Mouse (Mus musculus) midbrain, postnatal 0 days (tissue): ENCODE data around the gene Kcnh8. TPM values are rescaled to one million over a fixed set of nuclear protein-coding genes. Genes with fewer than 3 reads are reported as not detected.
A peak's percentile ranks its signal among the peaks of the same experiment; 100 is the strongest.

Experiments
- ATAC-seq: fragments of 200-750 bp; cut with Nextera tagmentation; 2 replicates; pipeline ENCODE4 v1.8.0; 2017; ENCODE audit warnings: moderate number of reproducible peaks, mild to moderate bottlenecking, moderate TSS enrichment, moderate library complexity; ENCODE audit not compliant: low FRiP score
- DNase-seq: peaks from one replicate; pipeline ENCODE4 v3.0.0-alpha.2; 2015; ENCODE audit warnings: low spot score
- H3K27ac ChIP-seq: fragments of 300-500 bp; sonication (generic); 2 replicates; pipeline ENCODE4 v1.5.1; 2014; ENCODE audit warnings: low read depth, mild to moderate bottlenecking, low read length, mixed read lengths
- H3K27me3 ChIP-seq: fragments of 300-500 bp; sonication (generic); 2 replicates; pipeline ENCODE4 v1.6.1; 2014; ENCODE audit warnings: low read length, control low read depth, mixed read lengths; ENCODE audit not compliant: insufficient read depth
- H3K36me3 ChIP-seq: fragments of 300-500 bp; sonication (generic); 2 replicates; pipeline ENCODE4 v1.6.1; 2014; ENCODE audit warnings: low read length, control low read depth, mixed read lengths; ENCODE audit not compliant: insufficient read depth
- H3K4me1 ChIP-seq: fragments of 300-500 bp; sonication (generic); 2 replicates; pipeline ENCODE4 v1.6.1; 2014; ENCODE audit warnings: mild to moderate bottlenecking, control low read depth, antibody characterized with exemption, low read length, mixed read lengths; ENCODE audit not compliant: insufficient read depth
- H3K4me2 ChIP-seq: fragments of 300-500 bp; sonication (generic); 2 replicates; pipeline ENCODE4 v1.6.1; 2014; ENCODE audit warnings: low read depth, mild to moderate bottlenecking, low read length, mixed read lengths; ENCODE audit not compliant: poor library complexity, severe bottlenecking
- H3K4me3 ChIP-seq: fragments of 300-500 bp; sonication (generic); 2 replicates; pipeline ENCODE4 v1.5.1; 2014; ENCODE audit warnings: low read depth, mild to moderate bottlenecking, low read length, moderate library complexity
- H3K9ac ChIP-seq: fragments of 300-500 bp; sonication (generic); replicated peaks from 2 replicates; pipeline ENCODE4 v1.6.1; 2014; ENCODE audit warnings: mild to moderate bottlenecking, low read length, moderate library complexity, mixed read lengths; ENCODE audit not compliant: poor library complexity, severe bottlenecking
- H3K9me3 ChIP-seq: fragments of 300-500 bp; sonication (generic); 2 replicates; pipeline ENCODE4 v1.6.1; 2016; ENCODE audit warnings: low read length, control low read depth
- CTCF ChIP-seq: IDR thresholded peaks from 2 replicates; pipeline ENCODE4 v1.5.1; 2016; ENCODE audit warnings: antibody characterized with exemption, mild to moderate bottlenecking
- WGBS: fragments of 180-500 bp; shearing (Covaris S2); extraction: QIAGEN DNeasy Blood & Tissue Kit; methylation state at CpG from one replicate; pipeline ENCODE4 v1.1.7; 2014; 5-methylcytosine and 5-hydroxymethylcytosine counted together
- polyA plus RNA-seq: library from polyadenylated mRNA; unstranded; fragments of >200 nt; fragmentation: Nextera tagmentation; extraction: Ambion mirVana; gene quantifications from 2 replicates; pipeline ENCODE4 v1.2.1, GENCODE M21; 2015
- total RNA-seq: library from RNA; depleted of rRNA; stranded (reverse); fragments of >200 nt; gene quantifications from 2 replicates; pipeline ENCODE4 v1.2.3, GENCODE M21; 2014

The Kcnh8 gene
- total and polyA plus RNA-seq, 2 experiments from 2014 or later, result 2.8 to 7.9 TPM

- ATAC-seq (no peak), DNase-seq (no peak)
- H3K4me3 ChIP-seq, result no peak overlapping the region
- H3K4me2 ChIP-seq, result no peak overlapping the region
- no peak overlapping the region for H3K27ac ChIP-seq
- no peaks in the 10 kb centered on the region for H3K4me1 ChIP-seq
- no peaks in the 10 kb centered on the region for H3K9me3 ChIP-seq
- H3K27me3 ChIP-seq, result no peaks in the 10 kb centered on the region
- no peak overlapping the region for H3K9ac ChIP-seq
- TF ChIP-seq CTCF, result no peak
- 79% methylated on average over 5 of the region's 5 CpGs for WGBS
- no peaks in the 10 kb centered on the region for H3K36me3 ChIP-seq
Observed at GRCm38 (mm10) chr17:52591503-52592194, 10.9 kb upstream of the Kcnh8 start.

GRCm38 (mm10) chr17:52599141-52599540, 3.4 kb upstream of the Kcnh8 start:
- H3K36me3 ChIP-seq, result no peaks in the 10 kb centered on the region
- WGBS, result 79% methylated on average over 3 of the region's 3 CpGs
- no peak overlapping the region for H3K27ac ChIP-seq
- no peaks in the 10 kb centered on the region for H3K27me3 ChIP-seq
- no peak overlapping the region for H3K9ac ChIP-seq
- DNase-seq, result no peak
- H3K9me3 ChIP-seq, result no peaks in the 10 kb centered on the region
- no peak overlapping the region for H3K4me2 ChIP-seq
- ATAC-seq, result no peak
- H3K4me3 ChIP-seq, result no peak overlapping the region
- H3K4me1 ChIP-seq, result no peaks in the 10 kb centered on the region; the same call in 1 of the 2 replicates
- TF ChIP-seq CTCF, result no peak

- Histone ChIP-seq H3K36me3 (no peaks in the 10 kb centered on the region), H3K9me3 (no peaks in the 10 kb centered on the region), H3K27me3 (no peaks in the 10 kb centered on the region), H3K4me1 (no peaks in the 10 kb centered on the region; the same call in 1 of the 2 replicates), H3K4me2 (peak overlapping the region; percentile 95), H3K9ac (peak overlapping the region; percentile 87), H3K27ac (peak overlapping the region; percentile 93), H3K4me3 (peak overlapping the region; percentile 77)
- DNase-seq (peak; percentile 92), ATAC-seq (peak; percentile 92)
- under 1% methylated on average over 22 of the region's 22 CpGs for WGBS
- no peak for TF ChIP-seq CTCF
Observed at GRCm38 (mm10) chr17:52600882-52601371, 1.6 kb upstream of the Kcnh8 start.

DNA sequence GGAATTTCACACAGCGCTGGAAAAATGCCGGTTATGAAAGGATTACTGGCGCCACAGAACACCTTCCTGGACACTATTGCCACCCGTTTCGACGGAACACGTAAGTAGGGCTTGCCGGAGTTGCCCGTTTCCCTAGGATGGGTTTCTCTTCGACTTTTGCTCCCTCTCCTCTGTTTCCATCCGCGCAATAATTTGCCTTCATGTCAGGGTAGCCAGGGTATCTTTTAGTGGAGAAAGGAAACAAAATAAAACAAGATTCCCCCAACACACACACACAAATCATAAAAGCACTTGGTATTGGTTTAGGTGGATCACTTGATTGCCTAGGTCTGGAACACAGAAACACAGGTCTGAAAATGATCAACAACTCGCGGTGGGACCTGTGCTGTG, 267 bp downstream of the Kcnh8 start:
- Histone ChIP-seq H3K27me3 (no peaks in the 10 kb centered on the region), H3K4me1 (no peaks in the 10 kb centered on the region; the same call in 1 of the 2 replicates), H3K36me3 (no peaks in the 10 kb centered on the region), H3K27ac (peak overlapping the region; percentile 93), H3K4me3 (peak overlapping the region; percentile 77), H3K9me3 (no peaks in the 10 kb centered on the region), H3K9ac (peak overlapping the region; percentile 87), H3K4me2 (peak overlapping the region; percentile 95)
- DNase-seq (no peak), ATAC-seq (no peak)
- under 1% methylated on average over 14 of the region's 14 CpGs for WGBS
- TF ChIP-seq CTCF, result no peak

DNA sequence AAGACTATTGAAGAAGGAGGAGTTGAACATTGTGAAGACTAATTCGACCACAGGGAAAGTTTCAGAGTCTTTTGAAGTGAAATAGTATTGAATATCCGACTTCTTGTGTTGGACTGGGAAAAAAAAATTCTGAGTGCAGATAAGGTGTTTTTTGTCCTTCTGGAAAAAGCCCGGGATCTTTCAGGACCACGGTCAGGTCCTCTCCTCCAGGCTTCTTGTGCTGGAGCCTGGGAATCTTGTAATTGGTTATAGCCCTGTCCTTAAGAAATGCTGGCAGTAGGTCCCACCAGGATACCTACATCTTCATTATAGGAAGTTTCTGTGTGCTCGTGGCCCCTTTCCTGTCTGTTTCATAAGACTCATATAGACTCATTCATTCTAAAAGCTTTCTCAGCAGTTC, 902 bp downstream of the Kcnh8 start:
- TF ChIP-seq CTCF, result no peak
- H3K9me3 ChIP-seq, result no peaks in the 10 kb centered on the region
- ATAC-seq, result no peak
- WGBS, result 3% methylated on average over 5 of the region's 5 CpGs
- H3K4me2 ChIP-seq, result peak overlapping the region; percentile 95
- H3K36me3 ChIP-seq, result no peaks in the 10 kb centered on the region
- H3K4me3 ChIP-seq, result peak overlapping the region; percentile 77
- no peaks in the 10 kb centered on the region; the same call in 1 of the 2 replicates for H3K4me1 ChIP-seq
- no peak overlapping the region for H3K27ac ChIP-seq
- DNase-seq, result no peak
- H3K9ac ChIP-seq, result no peak overlapping the region
- H3K27me3 ChIP-seq, result no peaks in the 10 kb centered on the region

DNA sequence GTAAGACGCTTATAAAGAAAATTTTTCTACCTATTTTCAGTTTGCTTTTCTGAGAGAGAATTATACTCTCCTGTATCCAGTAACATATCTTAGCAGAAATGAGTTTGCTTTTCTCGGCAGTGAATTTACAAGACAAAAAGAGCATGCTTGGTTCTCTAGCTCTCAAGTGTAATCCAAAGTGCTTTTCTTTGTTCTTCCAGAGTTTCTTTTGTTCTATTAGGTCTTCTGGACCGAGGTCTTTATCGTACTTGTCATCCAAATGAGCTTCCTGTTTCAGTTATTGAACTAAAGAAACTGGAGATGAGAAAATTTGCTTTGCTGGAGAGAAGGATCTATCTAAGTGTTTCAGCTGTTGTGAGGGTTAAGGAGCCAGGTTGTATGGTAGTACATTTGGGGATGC, 8.9 kb downstream of the Kcnh8 start:
- Histone ChIP-seq H3K36me3 (no peaks in the 10 kb centered on the region), H3K4me2 (no peak overlapping the region), H3K9ac (no peak overlapping the region), H3K4me3 (no peak overlapping the region), H3K9me3 (no peaks in the 10 kb centered on the region), H3K27ac (no peak overlapping the region), H3K27me3 (no peaks in the 10 kb centered on the region), H3K4me1 (no peaks in the 10 kb centered on the region)
- ATAC-seq, result no peak
- no peak for TF ChIP-seq CTCF
- DNase-seq, result no peak
- WGBS, result 51% methylated on average over 4 of the region's 4 CpGs
